Mouse (Mus musculus) liver, postnatal 0 days (tissue): ENCODE measurements at regions not wholly inside any gene's neighbourhood (a gene's known extent, or its start where the extent isn't known, plus 50 kb on each side); places are given as distances from the start of the nearest gene placed in this dataset.
A peak's percentile ranks its signal among the peaks of the same experiment; 100 is the strongest.

Experiments used
- CTCF ChIP-seq: sonication (generic); IDR thresholded peaks from 2 replicates; pipeline ENCODE4 v1.5.1; 2016; ENCODE audit warnings: antibody characterized with exemption, low read depth
- EP300 ChIP-seq: IDR thresholded peaks from 2 replicates; pipeline ENCODE4 v1.6.1; 2016; ENCODE audit warnings: antibody characterized with exemption, low read depth, mild to moderate bottlenecking

DNA sequence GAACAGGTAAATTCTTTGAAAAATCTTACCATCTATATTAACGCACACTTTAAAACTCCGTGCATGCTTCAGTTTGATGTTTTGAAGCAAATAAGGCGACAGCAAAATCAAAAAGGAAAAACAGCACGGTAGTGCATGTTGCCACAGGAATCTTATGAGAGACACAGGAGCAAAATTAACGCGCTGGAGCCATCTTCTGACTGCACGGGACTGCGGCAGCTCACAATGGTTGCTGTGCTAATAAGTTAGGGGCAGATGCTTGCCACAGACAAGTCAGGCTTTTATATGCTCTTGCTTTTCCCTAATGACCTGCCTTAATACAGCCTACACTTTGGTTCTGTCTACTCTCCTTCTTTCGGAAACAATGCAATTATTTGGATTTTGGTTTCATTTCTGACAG, 347.8 kb downstream of the Tfec start:
- TF ChIP-seq CTCF, result peak; percentile 34; the same call in 1 of the 2 replicates
- TF ChIP-seq EP300, result no peak
